Mouse (Mus musculus) stomach, postnatal 0 days (tissue): ENCODE measurements around the gene Sptlc2.

Source experiments
- CTCF ChIP-seq: IDR thresholded peaks from 2 replicates; pipeline ENCODE4 v1.5.1; 2016; ENCODE audit warnings: antibody characterized with exemption, low read depth, mild to moderate bottlenecking, moderate library complexity
- EP300 ChIP-seq: optimal IDR thresholded peaks from 2 replicates; pipeline ENCODE3; 2016; ENCODE audit warnings: antibody characterized with exemption

- TF ChIP-seq EP300 (no peak), CTCF (no peak)
Measured at GRCm38 (mm10) chr12:87362111-87362510, 26.0 kb downstream of the Sptlc2 start.
